Mouse (Mus musculus) adrenal gland, postnatal 25 days (tissue): ENCODE measurements around the gene Osbp. TPM values are rescaled to one million over a fixed set of nuclear protein-coding genes. Genes with fewer than 3 reads are reported as not detected.
"Not testable (repeated sequence)": the region's sequence is repeated elsewhere in the genome, so short reads cannot be mapped to it uniquely, and the experiment has no call there.

Experiments used
- DNase-seq: peaks from one replicate; pipeline ENCODE4 v3.0.0; 2021; ENCODE audit warnings: mixed read lengths
- long read RNA-seq: library from polyadenylated mRNA; stranded (forward); transcript quantifications from one replicate; pipeline ENCODE4 v2.0.0, GENCODE M21; 2021
- total RNA-seq: library from RNA; stranded (reverse); gene quantifications from 2 replicates; pipeline ENCODE4 v1.2.3, GENCODE M21; 2021

The Osbp gene
- total RNA-seq: 91.9 and 111 TPM in 2 replicates
- long read RNA-seq, full-length matches to known transcripts: 34 of 52 reads
- long read RNA-seq, partial matches to known transcripts: 10 of 52 reads
- long read RNA-seq, other reads (novel, unspliced or antisense): 8 of 52 reads

DNA sequence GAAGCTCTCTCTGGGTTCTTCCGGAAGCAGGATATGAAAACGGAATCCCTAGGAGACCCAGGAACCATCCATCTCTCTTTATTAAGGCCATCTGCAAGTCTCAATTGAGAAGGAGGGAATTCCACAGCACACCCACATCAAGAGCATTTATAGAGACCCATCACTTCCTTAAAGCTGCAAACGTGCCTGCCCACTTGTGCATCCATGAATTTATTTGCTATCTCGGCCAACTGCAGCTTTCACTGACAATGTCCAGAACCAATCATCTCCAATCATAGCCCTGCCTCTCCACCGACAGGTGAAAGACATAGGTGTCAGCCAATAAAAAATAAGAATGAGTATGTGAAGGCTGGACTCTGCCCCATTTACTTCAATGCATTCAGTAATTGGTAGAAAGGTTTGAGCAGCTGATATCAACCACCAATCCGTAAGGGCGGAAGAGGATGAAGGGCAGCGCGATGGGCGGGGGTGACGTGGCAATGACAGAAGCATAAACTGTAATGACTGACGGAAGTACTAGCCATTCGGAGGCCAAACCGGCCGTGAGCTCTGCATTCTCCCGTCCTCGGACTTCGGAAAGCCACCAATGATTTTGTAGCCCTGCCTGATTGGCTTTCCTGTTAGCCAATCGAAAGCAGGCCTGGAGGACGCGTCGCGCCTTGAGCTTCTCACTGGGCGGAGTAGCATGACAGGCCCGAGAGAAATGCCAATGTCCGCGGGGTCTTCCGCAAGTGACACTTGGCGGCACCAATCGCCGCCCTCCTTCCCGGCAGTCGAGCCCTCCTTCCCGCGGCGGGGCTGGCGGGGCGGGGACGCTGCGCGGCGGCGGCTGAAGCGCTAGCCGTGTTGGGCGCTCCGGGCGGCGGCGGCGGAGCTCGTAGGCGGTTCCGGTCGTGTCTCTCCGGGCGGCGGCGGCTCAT is at the start of gene Osbp:
Osbp (plus strand) TSS at position 919 of the 920 bp plus-strand sequence.
- DNase-seq: peak; percentile 97

DNA sequence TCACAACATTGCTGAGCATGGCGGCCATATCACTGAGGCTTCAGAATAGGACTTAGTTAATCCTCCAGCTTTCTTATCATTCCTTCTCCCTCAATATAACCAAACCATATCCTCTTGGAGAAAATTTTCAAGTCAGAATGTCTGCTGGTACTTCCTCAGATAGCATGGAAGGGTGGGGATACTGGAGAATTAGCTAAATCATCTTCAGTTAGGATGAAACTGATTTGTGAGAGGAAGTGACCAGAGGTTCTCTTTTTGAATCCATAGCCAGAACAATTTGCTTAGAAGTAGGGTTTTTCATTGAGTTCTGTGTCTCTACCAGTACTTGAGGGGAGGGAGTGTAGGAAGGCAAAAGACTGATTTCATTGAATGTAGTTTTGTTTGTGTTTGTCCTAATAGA is 43.7 kb upstream of the Osbp start:
- DNase-seq: no peak

DNA sequence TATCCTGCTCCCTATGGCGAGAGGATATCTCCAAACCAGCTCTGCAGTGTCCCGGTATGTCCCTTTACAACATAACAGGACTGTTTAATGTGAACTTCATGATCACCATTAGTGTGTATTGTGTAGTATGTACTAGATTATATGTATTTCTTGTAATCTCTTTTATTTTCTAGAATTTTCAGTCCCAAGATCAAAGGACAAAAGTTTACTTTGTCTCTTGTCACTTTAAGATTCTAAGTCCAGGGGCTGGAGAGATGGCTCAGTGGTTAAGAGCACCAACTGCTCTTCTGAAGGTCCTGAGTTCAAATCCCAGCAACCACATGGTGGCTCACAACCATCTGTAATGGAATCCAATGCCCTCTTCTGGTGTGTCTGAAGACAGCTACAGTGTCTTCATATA is 43.2 kb upstream of the Osbp start:
- not testable (repeated sequence) for DNase-seq

DNA sequence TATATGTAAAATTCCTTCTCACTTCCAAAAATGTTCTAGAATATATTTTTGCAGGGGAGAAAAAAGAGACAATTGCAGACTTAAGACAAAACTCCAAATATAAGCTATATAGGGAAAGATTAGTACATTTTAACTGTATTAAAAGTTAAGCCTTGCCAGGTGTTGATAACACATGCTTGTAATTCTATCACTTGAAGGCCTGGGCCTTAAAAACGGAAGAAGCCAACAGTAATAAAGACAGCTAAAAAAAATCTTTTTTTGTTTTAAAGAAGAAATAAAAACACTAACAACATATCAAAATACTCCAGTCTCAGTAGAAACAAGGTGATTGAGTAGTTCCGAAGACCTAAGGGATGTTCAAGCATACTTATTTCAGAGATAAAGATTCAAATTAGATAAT is 39.4 kb upstream of the Osbp start:
- no peak for DNase-seq

DNA sequence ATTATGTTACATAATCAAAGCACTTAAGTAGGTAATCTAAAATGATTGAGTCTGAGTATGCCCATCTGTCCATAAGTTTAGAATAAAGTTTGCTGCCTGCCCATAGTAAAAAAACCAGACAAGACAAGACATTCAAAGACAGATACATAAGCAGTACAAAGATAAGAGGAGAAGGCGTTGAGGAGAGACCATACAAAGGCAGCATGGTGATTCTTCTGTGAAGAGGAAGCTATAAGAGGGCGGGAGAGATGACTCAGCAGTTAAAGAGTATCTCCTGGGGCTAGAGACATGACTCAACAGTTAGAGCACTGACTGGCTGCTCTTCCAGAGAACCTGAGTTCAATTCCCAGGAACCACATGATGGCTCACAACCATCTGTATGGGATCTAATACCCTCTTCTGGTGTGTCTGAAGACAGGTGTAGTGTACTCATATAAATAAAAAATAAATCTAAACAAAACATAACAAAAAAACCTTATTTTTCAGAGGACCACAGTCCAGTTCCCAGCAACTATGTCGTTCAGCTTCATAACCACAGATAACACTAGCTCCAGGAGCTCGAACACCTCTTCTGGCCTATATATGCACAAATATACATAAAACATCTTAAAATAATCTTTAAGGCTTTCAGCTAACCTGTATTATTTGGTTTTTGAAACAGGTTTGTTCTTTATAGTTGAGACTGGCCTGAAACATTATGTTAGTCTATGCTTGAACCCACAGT is 37.6 kb upstream of the Osbp start:
- DNase-seq: no peak

DNA sequence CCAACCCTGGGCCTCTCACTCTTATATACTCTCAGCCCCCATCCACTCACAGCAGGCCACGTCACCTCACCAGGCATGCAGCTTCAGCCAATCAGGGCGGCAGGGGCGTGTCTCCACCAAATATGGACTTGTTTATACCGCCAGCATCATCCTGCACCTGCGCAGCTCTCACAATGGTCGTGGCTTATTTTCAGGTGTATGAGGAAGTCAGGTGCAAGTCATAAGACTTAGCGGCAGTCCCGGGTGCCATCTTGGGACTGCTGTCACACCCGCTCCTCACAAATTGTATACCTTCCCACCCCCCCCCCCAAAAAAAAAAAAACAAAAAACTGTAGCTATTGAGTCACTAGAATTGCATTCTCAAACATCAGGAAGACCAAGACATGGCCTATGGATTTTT is 19.3 kb upstream of the Osbp start:
- not testable (repeated sequence) for DNase-seq

DNA sequence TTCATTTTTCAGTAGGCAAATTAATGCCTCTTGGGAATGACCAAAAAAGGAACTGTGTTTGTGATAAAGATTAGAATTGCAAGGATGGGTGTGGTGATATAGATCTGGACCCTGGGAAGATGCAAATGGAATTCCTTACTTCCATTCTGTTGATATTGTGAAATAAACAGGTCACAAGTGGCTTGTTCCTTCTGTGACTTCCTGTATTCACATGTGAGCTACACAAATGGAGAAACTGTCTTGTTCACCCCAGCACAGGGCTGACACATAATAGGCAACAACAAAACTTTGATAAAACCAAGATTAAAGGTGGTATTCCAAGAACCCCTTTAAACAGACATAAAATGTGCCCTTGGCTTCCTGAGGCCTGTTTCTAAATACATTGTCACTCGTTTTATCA is 15.9 kb upstream of the Osbp start:
- no peak for DNase-seq

DNA sequence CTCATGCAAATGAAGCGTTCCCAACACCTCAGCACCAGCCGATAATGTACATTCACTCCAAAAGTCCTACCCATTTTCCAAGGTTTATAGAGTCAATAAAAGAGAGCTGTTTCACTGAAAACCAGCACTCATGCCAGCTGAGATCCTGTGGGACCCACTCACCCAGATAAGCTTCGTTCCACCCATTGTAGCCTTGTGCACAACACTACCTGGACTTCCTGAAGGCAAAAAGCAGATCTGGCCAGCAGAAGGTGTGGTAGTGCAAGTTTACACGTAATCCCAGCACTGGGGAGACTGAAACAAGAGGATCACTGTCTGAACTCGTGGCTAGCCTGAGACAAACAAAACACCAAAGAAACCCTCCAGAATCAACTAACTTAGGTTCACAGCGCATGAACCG is 15.0 kb upstream of the Osbp start:
- no peak for DNase-seq

DNA sequence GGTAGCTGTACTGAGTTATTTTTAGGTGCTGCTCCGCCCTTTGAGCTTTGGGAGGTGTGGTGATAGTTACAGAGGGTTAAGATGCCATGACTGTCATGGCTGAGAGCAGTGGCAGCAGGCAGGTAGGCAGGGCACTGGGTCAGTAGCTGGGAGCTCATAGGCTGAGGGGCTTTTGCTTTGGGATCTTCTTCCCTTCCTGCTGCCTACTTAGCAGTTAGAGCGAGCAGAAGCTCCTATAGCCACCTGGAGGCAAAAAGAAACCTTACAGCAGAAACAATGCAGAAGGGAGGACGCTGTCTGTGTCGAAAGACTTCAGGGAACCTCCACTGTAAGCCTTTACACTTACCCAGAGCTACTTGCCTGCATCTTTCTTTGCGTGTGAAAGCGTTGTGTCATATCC is 11.5 kb upstream of the Osbp start:
- no peak for DNase-seq

DNA sequence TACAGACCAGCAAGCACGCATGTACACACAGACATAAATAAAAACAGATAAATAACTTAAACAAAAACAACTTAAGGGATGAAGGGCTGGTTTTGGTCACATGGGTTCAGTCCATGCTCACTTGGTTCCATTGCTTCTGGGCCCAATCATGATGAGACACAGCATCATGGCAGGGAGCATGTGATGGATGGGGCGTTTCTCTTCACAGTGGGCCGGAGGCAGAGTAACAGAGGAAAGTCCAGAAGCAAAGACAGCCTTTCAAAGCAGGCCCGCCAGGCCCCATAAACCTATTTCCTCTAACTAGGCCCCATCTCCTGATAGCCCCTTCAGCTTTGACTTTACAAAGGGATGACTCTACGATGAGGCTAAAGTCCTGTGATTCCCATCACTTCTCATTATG is 9.1 kb upstream of the Osbp start:
- DNase-seq: no peak

DNA sequence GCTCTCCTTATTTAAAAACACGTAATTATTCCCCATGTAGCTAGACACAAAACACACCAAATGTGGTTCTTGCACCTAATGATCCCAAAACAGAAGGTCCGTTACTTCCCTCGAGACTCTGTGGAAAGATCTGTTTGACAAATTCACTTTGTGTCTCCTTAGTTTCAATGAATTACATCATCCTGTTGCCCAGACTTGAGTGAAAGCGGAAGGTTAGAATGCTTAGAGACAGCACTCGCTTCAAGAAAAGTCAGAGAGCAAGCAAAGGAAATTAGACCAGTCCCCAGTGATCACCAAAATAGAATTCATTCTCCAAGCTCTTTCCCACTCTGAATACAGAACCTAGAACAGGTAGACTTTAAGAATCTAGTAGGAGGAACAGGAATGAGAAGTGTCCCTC is 8.3 kb upstream of the Osbp start:
- DNase-seq: no peak

DNA sequence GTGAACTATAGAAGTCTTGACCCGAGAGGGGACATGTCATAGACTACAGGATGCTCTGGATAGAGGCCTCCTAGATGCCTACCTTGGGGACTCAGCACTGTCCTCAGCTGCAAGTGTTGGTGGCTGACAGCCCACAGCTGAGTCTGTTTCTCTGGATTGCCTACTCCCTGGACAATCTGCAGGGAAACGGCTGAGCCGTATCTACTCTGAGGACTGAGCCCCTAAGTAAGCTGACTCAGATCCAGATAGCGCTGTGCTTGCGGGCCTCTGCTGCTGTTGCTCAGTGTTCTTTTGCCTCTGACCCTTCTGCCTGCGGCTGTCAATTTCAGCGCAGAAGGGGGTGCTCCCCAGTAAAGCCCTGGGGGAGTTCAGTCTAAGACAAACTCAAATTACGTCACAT is 7.9 kb upstream of the Osbp start:
- DNase-seq: no peak

DNA sequence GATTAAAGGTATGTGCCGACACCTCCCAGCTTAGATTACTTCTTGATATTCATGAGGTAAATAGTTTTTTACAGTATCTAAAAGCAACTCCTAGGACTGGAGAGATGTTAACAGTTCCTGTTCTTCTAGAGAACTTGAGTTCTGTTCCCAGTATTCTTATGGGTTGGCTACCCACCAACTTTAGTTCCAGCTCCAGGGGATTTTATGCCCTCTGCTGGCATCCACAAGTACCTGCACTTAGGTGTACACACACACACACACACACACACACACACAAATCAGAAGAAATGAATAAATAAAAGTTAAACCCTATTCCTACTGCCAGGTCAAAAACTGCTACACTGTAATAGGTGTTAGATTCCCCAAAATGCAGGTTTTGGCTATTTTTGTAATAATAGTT is 1.5 kb upstream of the Osbp start:
- DNase-seq: no peak

DNA sequence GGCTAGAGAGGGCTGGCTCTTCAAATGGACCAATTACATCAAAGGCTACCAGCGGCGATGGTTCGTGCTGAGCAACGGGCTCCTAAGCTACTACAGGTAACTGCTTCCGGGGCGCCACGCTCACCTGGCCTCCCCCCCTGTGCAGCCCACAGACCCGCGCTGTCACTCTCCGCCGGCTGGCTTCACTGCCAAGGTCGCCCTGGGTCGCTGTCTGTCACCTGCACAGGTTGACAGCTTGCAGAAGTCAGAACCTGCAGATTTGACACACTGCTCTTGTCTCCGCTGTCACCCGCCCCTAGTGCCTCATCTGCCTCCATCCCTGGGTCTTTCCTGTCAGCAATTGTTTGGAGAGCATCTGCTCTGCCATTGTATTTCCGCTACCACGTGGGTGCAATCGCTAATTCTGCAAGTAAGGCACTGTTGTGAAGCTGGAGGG is 478 bp downstream of the Osbp start:
- peak; percentile 38 for DNase-seq

DNA sequence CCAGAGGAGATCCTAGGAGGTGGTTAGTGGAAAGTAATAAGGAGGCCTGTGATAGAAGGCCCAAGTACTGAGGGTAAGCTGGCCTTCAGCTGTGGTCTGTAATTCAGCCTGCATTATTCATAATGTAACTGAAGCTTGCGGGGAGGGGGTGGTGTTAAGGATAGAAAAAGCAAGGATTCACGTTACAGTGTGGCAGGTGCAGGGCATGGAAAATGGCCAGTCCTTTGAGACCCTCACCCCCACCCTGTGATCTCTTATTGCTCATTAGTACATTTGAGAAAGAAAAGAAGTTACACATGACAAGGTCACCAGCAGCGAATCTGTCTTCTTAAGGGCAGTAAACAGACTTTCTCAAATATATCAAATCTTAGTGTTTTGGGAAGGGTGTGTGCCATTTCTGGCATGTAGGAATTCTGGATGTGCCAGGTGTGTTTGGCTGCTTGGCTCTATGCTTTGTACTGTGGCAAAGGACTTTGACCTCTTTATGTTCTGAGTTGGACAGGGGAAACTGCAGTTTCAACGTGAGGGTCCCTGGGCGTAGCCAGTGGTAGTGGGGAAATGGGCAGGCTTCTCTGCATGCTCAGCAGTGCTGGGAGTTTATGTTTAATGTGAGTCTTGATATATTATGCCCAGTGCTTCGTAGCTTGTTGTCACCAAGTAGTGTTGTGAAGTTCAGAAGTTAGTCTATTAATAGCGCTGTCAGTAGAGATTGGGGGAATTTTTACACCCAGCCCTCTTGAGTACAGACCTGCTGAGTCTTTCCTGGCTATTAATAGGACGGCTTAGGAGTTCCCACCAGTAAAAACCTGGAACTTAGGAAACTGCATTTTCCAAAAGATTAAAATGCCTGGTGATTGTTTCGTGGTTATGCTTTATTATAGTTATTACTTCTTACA is 3.7 kb downstream of the Osbp start:
- DNase-seq: no peak

DNA sequence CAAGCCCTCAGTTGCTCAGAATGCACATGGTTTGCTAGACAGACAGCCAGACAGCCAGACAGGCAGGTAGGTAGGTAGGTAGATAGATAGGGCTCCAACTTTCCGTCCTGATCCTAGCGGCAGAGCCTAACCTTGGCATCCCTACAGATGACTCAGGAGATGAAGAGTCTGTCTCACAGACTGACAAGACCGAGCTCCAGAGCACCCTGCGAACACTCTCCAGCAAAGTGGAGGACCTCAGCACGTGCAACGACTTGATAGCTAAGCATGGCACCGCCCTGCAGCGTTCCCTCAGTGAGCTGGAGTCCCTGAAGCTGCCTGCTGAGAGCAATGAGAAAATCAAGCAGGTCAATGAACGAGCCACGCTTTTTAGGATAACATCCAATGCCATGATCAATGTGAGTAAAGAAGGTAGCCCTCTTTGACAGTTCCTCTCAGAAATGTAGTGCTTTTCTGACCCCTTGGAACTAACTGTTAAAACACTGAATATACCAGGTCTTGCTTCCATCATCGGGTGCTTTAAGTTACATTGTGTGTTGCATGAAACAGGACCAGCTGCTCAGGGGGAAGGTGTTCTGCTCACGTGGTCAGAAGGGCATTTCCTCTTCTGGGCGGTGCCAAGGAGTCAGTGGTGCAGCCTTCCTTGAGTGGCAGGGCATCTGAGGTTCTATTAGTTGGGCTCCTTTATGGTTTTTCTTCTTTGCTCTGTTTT is 7.9 kb downstream of the Osbp start:
- DNase-seq: peak; percentile 39

DNA sequence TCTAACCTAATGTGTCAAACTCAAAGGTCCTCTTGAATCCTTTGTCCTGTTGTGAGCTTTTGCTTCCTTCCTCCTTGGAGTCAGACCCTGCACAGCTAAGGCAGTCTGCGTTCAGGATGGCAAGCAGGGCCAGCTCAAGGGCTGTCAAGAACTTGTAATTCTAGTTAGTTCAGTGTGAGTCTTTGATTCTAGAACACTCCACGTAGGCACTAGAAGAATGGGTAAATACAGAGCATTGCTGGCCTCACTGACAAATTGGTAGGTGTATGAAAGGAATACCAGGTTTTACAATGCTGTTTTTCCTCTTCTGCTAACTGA is 8.4 kb downstream of the Osbp start:
- DNase-seq: no peak

DNA sequence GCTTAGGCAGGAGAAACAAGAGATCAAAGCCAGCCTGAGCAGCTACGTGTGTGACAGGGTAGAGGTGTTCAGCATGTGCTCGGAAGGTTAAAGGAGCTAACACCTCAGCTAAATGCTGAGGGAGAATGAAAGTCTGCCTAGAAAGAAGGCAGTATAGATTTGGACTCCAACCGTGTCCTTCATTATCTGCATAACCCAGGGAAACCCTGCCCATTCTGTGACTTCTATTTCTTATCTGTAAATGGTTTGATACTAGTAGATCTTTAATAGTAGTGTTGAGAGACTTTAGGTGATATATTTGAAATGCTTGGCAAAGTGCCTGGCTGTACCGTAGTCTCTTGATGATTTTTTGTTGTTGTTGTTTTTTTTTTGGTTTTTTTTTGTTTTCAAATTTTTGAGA is 9.9 kb downstream of the Osbp start:
- DNase-seq: no peak

DNA sequence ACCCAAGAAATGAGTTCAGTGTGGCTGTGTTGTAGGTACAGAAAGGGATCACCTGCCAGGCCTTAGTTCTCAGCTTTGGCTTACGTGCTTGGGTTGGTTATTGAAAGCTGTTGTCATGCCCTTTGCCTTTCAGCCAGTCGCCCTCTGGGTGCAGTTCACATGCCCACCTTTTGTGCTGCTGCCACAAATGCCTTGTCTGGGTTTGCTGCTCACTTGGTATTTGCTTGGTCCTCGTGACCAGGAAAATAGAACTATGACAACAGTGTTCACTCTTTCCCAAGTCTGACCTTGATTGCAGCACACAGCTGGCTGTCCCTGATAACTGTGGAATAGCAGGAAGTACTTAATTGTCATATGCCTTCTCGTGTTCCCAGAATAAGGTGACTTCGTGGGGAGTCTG is 11.6 kb downstream of the Osbp start:
- DNase-seq: no peak

DNA sequence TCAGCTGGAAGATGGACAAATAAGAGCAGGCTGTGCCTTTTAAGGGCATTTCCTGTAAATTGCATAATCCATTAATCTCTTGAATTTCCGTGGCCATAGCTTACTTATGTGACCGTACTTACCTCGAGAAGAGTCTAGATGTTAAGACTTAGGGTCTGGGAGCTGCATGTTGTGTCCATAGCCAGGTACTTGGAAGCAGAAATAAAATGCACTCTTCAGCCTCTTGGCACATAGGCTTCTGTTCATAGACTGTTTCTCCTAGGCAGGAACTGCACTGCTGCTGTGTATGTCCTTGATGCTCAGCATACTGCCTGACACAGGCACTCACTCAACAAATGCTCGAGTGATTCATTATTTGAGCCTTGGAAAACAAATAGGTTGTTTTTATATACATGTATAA is 14.7 kb downstream of the Osbp start:
- DNase-seq: no peak

DNA sequence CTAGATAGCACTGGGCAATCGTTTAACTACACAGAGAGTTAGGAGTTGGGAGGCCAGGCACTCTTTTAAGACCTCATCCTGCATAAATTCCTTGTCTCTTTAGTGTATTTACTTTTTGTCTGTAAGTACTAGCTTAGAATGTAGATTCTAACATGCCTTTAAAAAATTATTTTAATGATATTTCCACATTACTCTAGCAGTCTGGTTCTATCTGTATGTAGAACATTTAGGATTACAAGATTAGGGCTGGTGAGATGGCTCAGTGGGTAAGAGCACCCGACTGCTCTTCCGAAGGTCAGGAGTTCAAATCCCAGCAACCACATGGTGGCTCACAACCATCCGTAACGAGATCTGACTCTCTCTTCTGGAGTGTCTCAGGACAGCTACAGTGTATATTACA is 18.9 kb downstream of the Osbp start:
- not testable (repeated sequence) for DNase-seq

DNA sequence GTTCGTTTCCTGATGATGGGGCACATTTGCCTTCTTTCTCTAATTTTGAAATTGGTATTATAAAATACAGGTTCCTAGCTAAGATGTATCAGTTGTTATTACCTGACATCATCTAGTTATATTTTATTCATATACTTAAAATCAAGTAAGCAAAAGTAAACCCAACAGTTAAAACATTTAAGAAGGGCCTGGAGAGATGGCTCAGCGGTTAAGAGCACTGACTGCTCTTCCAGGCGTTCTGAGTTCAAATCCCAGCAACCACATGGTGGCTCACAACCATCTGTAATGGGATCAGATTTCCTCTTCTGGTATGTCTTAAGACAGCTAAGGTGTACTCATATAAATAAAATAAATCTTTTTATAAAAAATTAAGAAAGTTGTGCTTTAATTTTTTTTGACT is 22.1 kb downstream of the Osbp start:
- DNase-seq: no peak
